Mouse (Mus musculus) heart, postnatal 0 days (tissue): ENCODE data around the gene Frmd8.

Source experiments
- CTCF ChIP-seq: IDR thresholded peaks from 2 replicates; pipeline ENCODE4 v1.5.1; 2016; ENCODE audit warnings: antibody characterized with exemption, control low read depth, low read depth
- EP300 ChIP-seq: IDR thresholded peaks from 2 replicates; pipeline ENCODE4 v1.6.1; 2016; ENCODE audit warnings: antibody characterized with exemption, low read depth

DNA sequence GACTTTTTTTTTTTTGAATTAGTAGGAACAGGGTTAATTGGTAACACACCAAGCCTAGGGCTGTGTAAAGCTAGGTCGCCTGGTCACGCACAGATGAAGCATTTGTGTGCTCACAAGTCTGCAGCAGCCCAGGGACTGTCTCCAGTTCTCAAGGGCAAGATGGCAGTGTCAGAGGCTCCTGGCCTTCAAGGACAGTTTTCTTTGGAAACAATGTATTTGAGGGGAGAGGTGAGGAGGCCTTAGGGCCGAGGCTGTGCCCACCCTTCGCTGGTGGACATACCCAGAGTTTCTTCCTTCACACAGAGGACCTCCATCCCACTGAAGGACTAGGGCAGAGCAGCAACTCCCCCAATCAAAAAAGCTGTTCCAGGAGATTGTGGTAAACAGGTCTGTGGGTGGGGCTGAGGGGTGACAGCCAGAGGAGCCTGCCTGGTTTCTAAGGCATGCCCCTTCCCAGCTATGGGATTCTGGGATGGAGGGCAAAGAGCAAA lies 27.7 kb downstream of the Frmd8 start:
- TF ChIP-seq CTCF (no peak), EP300 (no peak)
